Mouse (Mus musculus): Measurements from ENCODE around the gene Zc3h6.

The Zc3h6 gene

DNA sequence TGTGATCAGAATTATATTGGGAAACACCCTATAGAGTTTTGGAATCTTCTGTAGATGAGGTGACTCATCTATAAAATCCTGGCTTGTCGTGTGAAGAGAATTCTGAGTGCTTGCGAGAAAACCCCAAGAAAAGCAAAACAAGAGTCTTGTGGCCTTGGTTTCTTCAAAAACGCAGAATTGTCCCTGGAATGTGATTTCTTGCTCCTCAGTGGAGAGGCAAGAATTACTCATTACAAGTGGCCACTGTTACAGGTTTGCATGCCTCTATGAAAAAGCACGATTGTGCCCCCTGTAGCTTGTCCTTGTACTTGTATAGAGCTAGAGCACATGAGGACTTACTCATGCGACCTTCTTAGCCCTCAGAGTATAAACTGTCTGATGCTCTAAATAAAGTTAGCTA lies 68.2 kb downstream of the Zc3h6 start:
- DNase-seq, result no peak

DNA sequence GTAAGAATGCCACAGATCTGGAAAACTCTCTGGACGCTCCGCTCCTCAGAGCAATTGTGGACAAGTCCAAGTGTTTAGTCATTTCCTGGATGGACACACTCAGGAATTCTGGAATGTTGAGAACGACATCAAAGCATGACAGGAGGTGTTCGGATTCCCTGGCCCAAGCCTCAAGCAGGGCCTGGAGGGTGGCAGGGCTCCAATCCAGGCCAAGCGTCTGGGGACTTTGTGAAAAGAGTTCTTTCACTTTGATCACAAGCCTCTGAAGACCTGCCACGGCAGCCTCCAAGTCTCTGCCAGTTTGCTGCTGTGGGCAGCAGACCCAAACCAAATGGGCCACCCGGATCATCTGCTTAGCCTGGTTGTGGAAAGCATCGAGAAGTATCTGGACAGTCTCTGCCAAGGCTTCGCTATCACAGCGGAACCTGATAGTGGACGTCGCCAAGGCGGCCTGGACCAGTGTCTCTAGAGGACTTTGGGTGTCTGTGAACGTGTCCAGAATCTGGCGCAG lies 71.3 kb downstream of the Zc3h6 start:
- peak in 1 of 2 experiments; percentile 45 for DNase-seq

- DNase-seq, result peak; percentile 60 to 65
Observed at GRCm38 (mm10) chr2:129038937-129039631, 71.9 kb downstream of the Zc3h6 start.

- no peak for DNase-seq
Observed at GRCm38 (mm10) chr2:129040567-129040966, 73.4 kb downstream of the Zc3h6 start.

DNA sequence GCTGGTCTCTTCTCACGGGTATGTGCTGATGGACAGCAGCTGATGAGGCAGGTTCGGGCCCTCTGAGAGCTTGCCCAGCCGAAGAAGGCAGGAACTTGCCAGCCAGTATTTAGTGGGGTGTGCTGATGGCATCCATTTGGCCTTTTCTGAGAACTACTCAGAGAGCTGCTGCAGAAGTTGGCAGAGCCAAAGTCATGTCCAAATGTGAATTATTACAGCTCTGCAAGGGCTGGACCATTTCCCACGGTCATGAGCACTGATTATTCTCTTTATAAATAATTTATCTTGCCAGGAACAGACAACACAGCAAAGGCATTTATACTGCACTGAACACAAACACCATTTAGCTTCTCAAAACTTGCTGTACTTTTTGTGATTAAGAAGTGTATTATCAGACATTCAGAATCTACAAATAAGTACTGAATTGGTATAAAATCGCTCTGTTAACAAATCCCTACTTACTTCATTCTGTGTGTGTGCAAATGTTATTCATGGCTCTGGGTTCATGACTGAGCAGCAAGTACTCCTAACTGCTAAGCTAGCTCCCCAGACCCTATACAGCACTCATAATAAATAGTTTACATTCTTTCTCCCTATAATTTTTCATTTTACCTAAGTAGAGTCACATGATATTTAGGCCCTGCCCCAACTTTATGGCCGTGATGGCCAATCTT lies 79.1 kb downstream of the Zc3h6 start:
- DNase-seq, result no peak

DNA sequence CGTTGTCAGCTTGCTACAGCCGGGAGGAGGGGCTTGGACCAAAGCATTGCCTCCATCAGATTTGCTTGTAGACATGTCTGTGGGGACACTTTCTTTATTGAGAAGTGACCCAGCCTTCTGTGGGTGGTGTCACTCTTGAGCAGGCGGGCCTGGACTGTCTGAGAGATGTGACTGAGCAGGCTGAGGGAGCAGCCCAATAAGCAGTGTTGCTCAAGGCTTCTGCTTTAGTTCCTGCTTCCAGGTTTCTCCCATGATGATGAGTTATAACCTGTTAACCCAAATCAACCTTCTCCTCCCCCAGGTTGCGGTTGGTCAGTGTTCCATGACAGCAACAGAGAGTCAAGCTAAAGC lies 79.6 kb downstream of the Zc3h6 start:
- no peak for DNase-seq

DNA sequence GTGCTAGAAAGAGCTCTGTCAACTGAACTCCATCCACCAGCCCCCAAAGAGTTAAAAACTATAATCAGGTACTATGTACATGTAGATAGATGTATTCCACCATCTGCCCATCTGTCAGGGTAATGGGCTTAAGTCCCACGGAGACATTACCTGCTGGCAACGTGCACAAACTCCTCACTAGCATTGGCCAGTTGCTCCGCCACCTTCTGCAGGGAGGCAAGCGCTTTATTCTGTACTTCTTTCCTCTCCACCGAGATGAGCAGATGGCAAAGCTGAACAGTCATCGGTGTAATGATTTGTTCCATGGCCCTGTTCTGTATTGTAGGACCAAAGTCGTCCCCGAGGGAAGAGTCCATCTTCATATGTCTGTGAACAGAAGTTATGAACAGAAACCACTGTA lies 80.6 kb downstream of the Zc3h6 start, which contains the start of gene Vinac1:
Gene Vinac1, minus strand, starts transcription at position 362 of the 400 bp plus-strand sequence.
- DNase-seq, result peak; percentile 32 to 53

DNA sequence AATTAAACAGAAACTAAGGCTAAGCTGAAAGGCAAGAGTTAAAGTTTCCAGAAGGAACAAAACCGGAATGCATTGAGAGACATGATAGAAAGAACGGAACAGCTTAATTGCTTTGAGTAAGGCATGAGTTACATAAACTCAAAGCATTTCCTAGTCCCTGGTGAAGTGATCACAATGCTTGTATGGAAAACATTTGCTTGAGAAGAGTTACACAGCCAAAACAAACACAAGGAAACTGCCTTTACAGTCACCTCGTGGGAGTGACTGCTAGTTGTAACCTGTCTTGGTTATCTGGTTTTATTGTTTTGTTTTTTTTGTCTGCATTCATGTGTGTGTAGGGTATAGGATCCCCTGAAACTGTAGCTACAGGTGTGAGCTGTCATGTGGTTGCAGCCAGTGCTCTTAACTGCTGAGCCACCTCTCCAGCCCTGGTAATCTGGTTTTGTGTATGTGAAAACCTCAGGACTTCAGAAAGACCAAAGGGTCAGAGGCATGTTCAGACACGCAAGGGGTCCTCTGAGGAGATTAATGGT lies 85.3 kb downstream of the Zc3h6 start:
- DNase-seq, result no peak

GRCm38 (mm10) chr2:129055741-129056140 lies 88.5 kb downstream of the Zc3h6 start:
- no peak for DNase-seq

GRCm38 (mm10) chr2:129056597-129056996 lies 89.4 kb downstream of the Zc3h6 start:
- peak in 1 of 2 experiments; percentile 62 for DNase-seq

GRCm38 (mm10) chr2:129057256-129057655 lies 90.1 kb downstream of the Zc3h6 start:
- no peak for DNase-seq

DNA sequence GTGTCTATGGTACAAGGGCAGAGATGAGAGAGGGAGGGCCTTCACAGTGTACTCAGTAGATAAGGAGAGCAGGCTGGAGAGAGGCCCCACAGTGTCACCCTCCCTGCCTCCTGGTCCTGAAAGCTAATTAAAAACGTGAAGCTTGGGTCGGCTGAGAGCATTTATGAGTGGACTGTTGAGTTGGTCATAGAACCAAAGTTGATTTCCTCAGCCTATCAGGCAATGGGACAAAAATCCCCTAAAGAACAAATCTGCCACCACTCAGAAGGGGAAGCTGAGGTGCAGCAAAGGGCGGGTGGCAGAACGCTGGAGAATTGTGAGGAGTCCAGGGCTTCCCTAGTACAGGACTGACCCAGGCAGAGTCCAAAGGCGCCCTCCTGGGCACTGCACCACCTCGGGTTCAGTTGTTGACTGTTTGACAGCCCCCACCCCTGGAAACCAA lies 90.7 kb downstream of the Zc3h6 start:
- DNase-seq, result no peak

- DNase-seq, result no peak
Observed at GRCm38 (mm10) chr2:129061456-129062059, 94.4 kb downstream of the Zc3h6 start.

DNA sequence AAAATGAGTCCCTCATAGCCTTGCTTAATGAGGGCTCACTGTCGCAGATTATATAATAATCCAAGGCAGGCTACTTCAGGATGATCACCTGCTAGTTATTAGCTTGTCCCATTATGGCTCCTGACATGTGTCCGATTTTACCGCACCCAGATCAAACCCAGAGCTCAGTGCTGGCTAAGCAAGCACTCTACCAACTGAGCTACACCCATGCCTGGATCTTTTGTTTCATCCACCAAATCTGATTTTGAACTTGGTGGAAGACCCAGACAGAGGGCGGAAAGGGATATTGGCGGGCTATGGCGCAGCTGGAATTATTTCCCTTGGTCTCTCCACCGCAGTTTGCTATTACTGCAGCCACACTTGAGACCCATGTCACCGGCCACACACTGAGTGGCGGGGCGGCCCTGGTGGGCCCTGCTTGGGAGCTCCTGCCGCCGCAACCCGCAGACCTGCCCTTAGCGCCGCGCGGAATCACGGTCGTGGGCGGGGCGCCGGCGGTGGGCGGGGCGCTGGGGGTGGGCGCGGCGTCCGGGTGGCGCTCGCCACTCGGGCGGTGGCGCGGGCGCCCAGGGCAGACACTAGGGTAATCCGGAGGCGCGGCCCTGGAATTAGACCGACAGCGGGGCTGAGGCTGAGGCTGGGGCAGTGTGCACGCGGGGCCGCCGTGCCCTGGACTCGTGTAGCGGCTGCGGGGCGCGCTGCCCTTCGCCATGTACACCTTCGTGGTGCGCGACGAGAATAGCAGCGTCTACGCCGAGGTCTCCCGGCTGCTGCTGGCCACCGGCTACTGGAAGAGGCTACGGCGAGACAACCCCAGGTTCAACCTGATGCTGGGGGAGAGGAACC lies 98.5 kb downstream of the Zc3h6 start, which contains the start of gene Ttl:
Gene Ttl, plus strand, starts transcription at position 506 of the 846 bp plus-strand sequence.
- DNase-seq, result peak; percentile 84 to 90

- DNase-seq, result peak; percentile 55 to 63
Observed at GRCm38 (mm10) chr2:129066326-129066725, 99.1 kb downstream of the Zc3h6 start.
